Mouse (Mus musculus): ENCODE results near the gene Ttc13. TPM values are rescaled to one million over a fixed set of nuclear protein-coding genes. Genes with fewer than 3 reads are reported as not detected.

Gene Ttc13
- 42.7 and 42.8 TPM in 2 replicates for polyA plus RNA-seq (2015; fragmentation: Nextera tagmentation; extraction: Ambion mirVana)

- peak within 1 kb of the TSS; percentile 97 for H3K4me3 ChIP-seq (replicated peaks)
- H3K9me3 ChIP-seq = no peaks in the 10 kb centered on the region
- peak within 1 kb of the TSS; percentile 85 for H3K9ac ChIP-seq
- H3K4me2 ChIP-seq (replicated peaks) = peak within 1 kb of the TSS; percentile 83
- no peaks in the 10 kb centered on the region for H3K27me3 ChIP-seq (replicated peaks)
- WGBS = under 1% methylated on average over 59 of the region's 59 CpGs
- ATAC-seq = peak; percentile 100
- H3K36me3 ChIP-seq = no peaks in the 10 kb centered on the region
- H3K27ac ChIP-seq = peak within 1 kb of the TSS; percentile 48; the same call in 1 of the 2 replicates
- H3K4me1 ChIP-seq (replicated peaks) = peaks cover 21% of the 10 kb centered on the region
Measured at GRCm38 (mm10) chr8:124721862-124722515, at the start of gene Ttc13, which contains the start of gene Arv1. Gene Ttc13 (minus strand): TSS chr8:124721983. Gene Arv1 (plus strand): TSS chr8:124722139.

- no peak overlapping the region for H3K4me2 ChIP-seq (replicated peaks)
- ATAC-seq = no peak
- no peaks in the 10 kb centered on the region for H3K36me3 ChIP-seq
- H3K27me3 ChIP-seq (replicated peaks) = no peaks in the 10 kb centered on the region
- H3K4me3 ChIP-seq (replicated peaks) = no peak overlapping the region
- H3K9me3 ChIP-seq = no peaks in the 10 kb centered on the region
- H3K27ac ChIP-seq = no peak overlapping the region
- no peak overlapping the region for H3K9ac ChIP-seq
- no peaks in the 10 kb centered on the region for H3K4me1 ChIP-seq (replicated peaks)
- 74% methylated on average over 7 of the region's 7 CpGs for whole genome bisulfite sequencing
Measured at GRCm38 (mm10) chr8:124763061-124763460, 41.3 kb upstream of the Ttc13 start.

GRCm38 (mm10) chr8:124758544-124758943 is 36.8 kb upstream of the Ttc13 start:
- WGBS = 33% methylated on average over 3 of the region's 3 CpGs
- no peaks in the 10 kb centered on the region for H3K27me3 ChIP-seq (replicated peaks)
- H3K4me3 ChIP-seq (replicated peaks) = no peak overlapping the region
- H3K36me3 ChIP-seq = no peaks in the 10 kb centered on the region
- H3K4me2 ChIP-seq (replicated peaks) = no peak overlapping the region
- ATAC-seq = no peak
- H3K27ac ChIP-seq = no peak overlapping the region
- no peak overlapping the region for H3K9ac ChIP-seq
- H3K9me3 ChIP-seq = no peaks in the 10 kb centered on the region
- H3K4me1 ChIP-seq (replicated peaks) = peaks cover 15% of the 10 kb centered on the region

- Histone ChIP-seq H3K9me3 (no peaks in the 10 kb centered on the region), H3K4me3 (replicated peaks) (no peak overlapping the region), H3K36me3 (no peaks in the 10 kb centered on the region), H3K27me3 (replicated peaks) (no peaks in the 10 kb centered on the region; the same call in 1 of the 2 replicates), H3K27ac (no peak overlapping the region), H3K4me1 (replicated peaks) (peaks cover 26% of the 10 kb centered on the region), H3K4me2 (replicated peaks) (no peak overlapping the region), H3K9ac (no peak overlapping the region)
- WGBS = 82% methylated on average over 5 of the region's 5 CpGs
- ATAC-seq = no peak
Measured at GRCm38 (mm10) chr8:124756601-124757000, 34.8 kb upstream of the Ttc13 start.

GRCm38 (mm10) chr8:124756153-124756552 is 34.4 kb upstream of the Ttc13 start:
- Histone ChIP-seq H3K27ac (no peak overlapping the region), H3K27me3 (replicated peaks) (peaks cover 2% of the 10 kb centered on the region; the same call in 1 of the 2 replicates), H3K4me3 (replicated peaks) (no peak overlapping the region), H3K4me2 (replicated peaks) (no peak overlapping the region), H3K36me3 (no peaks in the 10 kb centered on the region), H3K4me1 (replicated peaks) (peaks cover 30% of the 10 kb centered on the region), H3K9ac (no peak overlapping the region), H3K9me3 (no peaks in the 10 kb centered on the region)
- WGBS = 72% methylated on average over 2 of the region's 2 CpGs
- no peak for ATAC-seq

- Histone ChIP-seq H3K4me3 (replicated peaks) (no peak overlapping the region), H3K4me2 (replicated peaks) (no peak overlapping the region), H3K27me3 (replicated peaks) (peaks cover 6% of the 10 kb centered on the region; the same call in 1 of the 2 replicates), H3K9ac (no peak overlapping the region), H3K36me3 (no peaks in the 10 kb centered on the region), H3K27ac (no peak overlapping the region), H3K9me3 (no peaks in the 10 kb centered on the region), H3K4me1 (replicated peaks) (peaks cover 34% of the 10 kb centered on the region)
- WGBS = 80% methylated on average over 8 of the region's 8 CpGs
- no peak for ATAC-seq
Measured at GRCm38 (mm10) chr8:124755481-124755880, 33.7 kb upstream of the Ttc13 start.

GRCm38 (mm10) chr8:124754792-124755190 is 33.0 kb upstream of the Ttc13 start:
- Histone ChIP-seq H3K27ac (0 out of 2 replicates have a peak overlapping the region, but pooled peaks have one; percentile 6), H3K4me3 (replicated peaks) (no peak overlapping the region), H3K4me1 (replicated peaks) (peaks cover 34% of the 10 kb centered on the region), H3K27me3 (replicated peaks) (peaks cover 9% of the 10 kb centered on the region), H3K9me3 (no peaks in the 10 kb centered on the region), H3K4me2 (replicated peaks) (0 out of 2 replicates have a peak overlapping the region, but pooled peaks have one; percentile 26), H3K9ac (no peak overlapping the region), H3K36me3 (no peaks in the 10 kb centered on the region)
- no peak for ATAC-seq
- WGBS = 32% methylated on average over 4 of the region's 4 CpGs

- Histone ChIP-seq H3K4me1 (replicated peaks) (peaks cover 34% of the 10 kb centered on the region), H3K9ac (no peak overlapping the region), H3K4me3 (replicated peaks) (no peak overlapping the region), H3K9me3 (no peaks in the 10 kb centered on the region), H3K4me2 (replicated peaks) (peak overlapping the region; percentile 26; the same call in 1 of the 2 replicates), H3K36me3 (no peaks in the 10 kb centered on the region), H3K27me3 (replicated peaks) (peaks cover 9% of the 10 kb centered on the region), H3K27ac (0 out of 2 replicates have a peak overlapping the region, but pooled peaks have one; percentile 6)
- WGBS = 11% methylated on average over 11 of the region's 11 CpGs
- ATAC-seq = peak; percentile 62
Measured at GRCm38 (mm10) chr8:124754101-124754791, 32.5 kb upstream of the Ttc13 start.

- peak; percentile 22 for ATAC-seq
- Histone ChIP-seq H3K27me3 (replicated peaks) (peaks cover 9% of the 10 kb centered on the region), H3K9ac (no peak overlapping the region), H3K4me2 (replicated peaks) (peak overlapping the region; percentile 98), H3K36me3 (no peaks in the 10 kb centered on the region), H3K9me3 (no peaks in the 10 kb centered on the region), H3K4me1 (replicated peaks) (peaks cover 34% of the 10 kb centered on the region), H3K27ac (no peak overlapping the region), H3K4me3 (replicated peaks) (no peak overlapping the region)
- 51% methylated on average over 21 of the region's 21 CpGs for WGBS
Measured at GRCm38 (mm10) chr8:124752325-124752862, 30.6 kb upstream of the Ttc13 start.

GRCm38 (mm10) chr8:124751709-124752173 is 30.0 kb upstream of the Ttc13 start, which contains the start of gene Fam89a:
Gene Fam89a (minus strand): TSS chr8:124751832.
- Histone ChIP-seq H3K27ac (no peak within 1 kb of the TSS), H3K36me3 (no peaks in the 10 kb centered on the region), H3K9ac (peak within 1 kb of the TSS; percentile 50), H3K27me3 (replicated peaks) (peaks cover 9% of the 10 kb centered on the region), H3K4me1 (replicated peaks) (peaks cover 34% of the 10 kb centered on the region), H3K9me3 (no peaks in the 10 kb centered on the region), H3K4me2 (replicated peaks) (peak within 1 kb of the TSS; percentile 98), H3K4me3 (replicated peaks) (peak within 1 kb of the TSS; percentile 63)
- 1% methylated on average over 39 of the region's 41 CpGs for WGBS
- peak; percentile 86 for ATAC-seq

- Histone ChIP-seq H3K9me3 (no peaks in the 10 kb centered on the region), H3K27ac (no peak overlapping the region), H3K4me2 (replicated peaks) (peak overlapping the region; percentile 98), H3K4me1 (replicated peaks) (peaks cover 34% of the 10 kb centered on the region), H3K36me3 (no peaks in the 10 kb centered on the region), H3K9ac (peak overlapping the region; percentile 50), H3K4me3 (replicated peaks) (peak overlapping the region; percentile 63), H3K27me3 (replicated peaks) (peaks cover 9% of the 10 kb centered on the region)
- peak; percentile 28 for ATAC-seq
- WGBS = under 1% methylated on average over 30 of the region's 31 CpGs
Measured at GRCm38 (mm10) chr8:124751191-124751590, 29.4 kb upstream of the Ttc13 start.

- no peak for ATAC-seq
- H3K9ac ChIP-seq = no peak overlapping the region
- H3K4me2 ChIP-seq (replicated peaks) = no peak overlapping the region; the same call in 1 of the 2 replicates
- peaks cover 9% of the 10 kb centered on the region for H3K4me1 ChIP-seq (replicated peaks)
- no peaks in the 10 kb centered on the region for H3K36me3 ChIP-seq
- no peaks in the 10 kb centered on the region for H3K9me3 ChIP-seq
- WGBS = 52% methylated on average over 13 of the region's 13 CpGs
- peaks cover 9% of the 10 kb centered on the region for H3K27me3 ChIP-seq (replicated peaks)
- no peak overlapping the region for H3K27ac ChIP-seq
- H3K4me3 ChIP-seq (replicated peaks) = no peak overlapping the region
Measured at GRCm38 (mm10) chr8:124746661-124747060, 24.9 kb upstream of the Ttc13 start.
